Mouse (Mus musculus) kidney, adult 2 months (tissue): ENCODE data around the gene Tbc1d24.

ENCODE experiments used
- CTCF ChIP-seq: fragments of 200-500 bp; conservative IDR thresholded peaks from 2 replicates; pipeline ENCODE4 v1.5.1; 2011; ENCODE audit warnings: low read depth, mild to moderate bottlenecking, control low read depth, low read length, moderate library complexity, mixed read lengths; ENCODE audit not compliant: insufficient read depth, insufficient read length
- POLR2A ChIP-seq: fragments of 200-500 bp; IDR thresholded peaks from one replicate; pipeline ENCODE4 v1.6.1; 2011; ENCODE audit warnings: low read depth, low read length, control low read depth

- no peak for TF ChIP-seq POLR2A
- TF ChIP-seq CTCF: no peak
These were observed 36.6 kb downstream of the Tbc1d24 start for GRCm38 (mm10) chr17:24168590-24169277.
